Mouse (Mus musculus): ENCODE measurements around the gene Ccdc124.
"Not testable (repeated sequence)": the region's sequence is repeated elsewhere in the genome, so short reads cannot be mapped to it uniquely, and the experiment has no call there.

The Ccdc124 gene

DNA sequence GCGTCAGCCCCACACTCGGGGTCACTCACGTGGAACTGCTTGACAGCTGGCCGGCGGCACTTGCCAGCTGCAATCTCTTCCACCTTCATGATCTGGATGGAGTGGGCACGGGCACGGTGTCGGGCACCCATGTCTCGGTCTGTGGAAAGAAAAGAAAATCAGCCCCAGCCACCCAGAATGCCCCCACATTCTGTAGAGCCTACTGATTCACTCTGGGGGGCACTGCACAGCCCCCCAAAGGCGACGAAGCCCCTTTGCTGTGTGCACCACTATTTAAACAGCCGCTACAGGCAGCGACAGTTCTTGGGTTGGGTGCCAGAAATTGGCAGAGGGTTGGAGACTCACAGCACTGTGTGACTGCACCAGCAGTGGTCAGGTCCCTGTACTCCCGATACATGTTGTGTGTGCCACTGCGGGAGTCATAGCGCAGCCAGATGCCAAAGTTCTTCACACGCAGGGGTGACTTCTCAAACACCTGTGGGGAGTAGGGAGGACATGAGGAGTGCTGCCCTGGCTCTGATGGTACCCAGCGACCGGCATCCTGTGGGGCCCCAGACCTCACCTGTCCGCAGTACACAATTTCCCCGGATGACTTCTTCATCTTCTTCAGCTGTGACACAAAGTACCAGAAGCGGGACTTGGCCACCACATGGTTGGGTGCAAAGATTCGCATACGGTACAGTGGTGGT is 22.0 kb upstream of the Ccdc124 start:
- not testable (repeated sequence) for DNase-seq (ENCODE audit: low read depth, low spot score)

DNA sequence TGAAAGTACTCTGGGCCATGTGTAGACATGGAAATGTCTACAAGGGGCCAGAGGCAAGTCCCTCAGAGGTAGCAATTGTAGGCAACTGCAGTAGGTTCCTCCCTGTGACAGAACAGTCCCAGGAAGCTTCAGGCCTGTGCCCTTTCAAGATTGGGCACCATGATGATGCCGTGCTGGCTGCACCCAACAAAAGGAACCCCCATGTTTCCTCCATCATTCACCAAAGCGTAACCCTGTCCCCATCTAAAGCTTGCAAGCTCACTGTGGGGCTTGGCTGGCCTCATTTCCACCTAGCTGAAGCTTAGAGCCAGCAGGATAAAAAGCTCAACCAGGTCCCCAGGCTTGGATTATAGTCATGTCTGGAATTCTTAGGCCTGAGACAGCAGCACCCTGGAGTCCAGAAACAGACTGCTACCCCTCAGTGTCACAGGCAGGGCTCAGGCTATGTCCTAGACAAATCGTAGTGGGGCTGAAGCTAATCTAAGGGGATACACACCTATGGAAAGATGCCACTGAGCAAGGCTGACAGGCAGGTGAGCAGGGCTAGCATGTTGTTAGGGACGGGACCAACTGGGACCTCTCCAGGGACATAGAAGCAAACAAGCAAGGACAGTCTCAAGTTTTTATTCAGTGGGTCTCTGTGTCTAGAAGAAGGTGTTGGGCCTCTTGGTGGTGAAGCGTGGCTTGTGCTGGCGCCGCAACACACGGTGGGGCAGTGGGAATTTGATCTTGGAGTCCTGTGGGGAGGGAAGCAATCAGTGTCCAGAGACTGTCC is 21.2 kb upstream of the Ccdc124 start:
- DNase-seq (ENCODE audit: low read depth, low spot score): no peak

DNA sequence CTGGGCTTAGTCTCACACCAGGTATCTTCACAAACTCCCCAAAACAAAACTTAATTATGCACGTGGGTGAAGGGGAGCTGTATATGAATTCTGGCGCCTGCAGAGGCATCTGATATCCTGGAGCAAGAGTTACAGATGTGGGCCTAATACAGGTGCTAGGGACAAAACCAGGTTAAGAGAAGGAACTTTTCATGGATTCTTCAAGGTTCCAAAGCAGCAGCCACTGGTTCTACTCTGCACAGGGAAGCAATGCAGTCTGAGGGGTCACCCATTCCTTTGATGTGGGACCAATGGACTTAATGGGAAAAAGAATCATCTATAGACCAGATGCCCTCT is 20.6 kb upstream of the Ccdc124 start:
- DNase-seq (ENCODE audit: low read depth, low spot score): no peak

- peak; percentile 74 for DNase-seq (ENCODE audit: low read depth, low spot score)
These were observed 20.1 kb upstream of the Ccdc124 start for GRCm38 (mm10) chr8:70893656-70894384.

DNA sequence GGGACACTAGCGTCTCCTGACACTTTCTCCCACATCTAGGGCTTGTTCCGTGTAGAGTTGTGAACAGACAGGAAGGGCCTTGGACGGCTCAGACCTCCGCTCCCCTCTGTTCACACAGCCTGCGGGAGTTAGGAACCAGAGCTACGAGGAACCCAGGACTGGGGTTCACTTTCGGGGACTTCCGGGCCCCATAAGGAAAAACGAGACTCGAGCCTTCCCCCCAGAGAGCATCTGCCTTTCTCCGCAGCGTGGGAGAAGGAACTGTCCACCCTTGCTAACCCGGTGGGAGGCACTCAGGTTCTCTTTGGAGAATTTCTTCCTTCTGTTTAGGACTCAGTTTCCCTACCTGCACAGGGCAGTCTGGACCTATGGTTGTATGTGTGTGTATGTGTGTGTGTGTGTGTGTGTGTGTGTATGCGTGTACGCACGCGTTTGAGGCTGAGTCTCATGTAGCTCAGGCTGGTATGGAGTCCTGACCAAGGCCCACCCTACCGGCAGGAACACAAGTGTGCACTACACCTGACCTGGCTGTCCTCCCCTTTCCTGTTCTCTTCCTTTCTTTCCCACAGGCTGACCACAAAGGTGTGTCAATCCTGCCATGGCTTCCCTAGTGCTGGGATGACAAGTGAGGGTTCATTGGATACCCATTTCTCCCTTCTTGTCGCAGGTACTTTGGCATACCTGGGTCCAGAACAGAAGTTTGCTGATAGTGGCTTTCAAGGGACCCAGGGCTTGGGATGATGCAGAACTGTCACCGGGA is 19.3 kb upstream of the Ccdc124 start:
- peak; percentile 30 for DNase-seq (ENCODE audit: low read depth, low spot score)

DNA sequence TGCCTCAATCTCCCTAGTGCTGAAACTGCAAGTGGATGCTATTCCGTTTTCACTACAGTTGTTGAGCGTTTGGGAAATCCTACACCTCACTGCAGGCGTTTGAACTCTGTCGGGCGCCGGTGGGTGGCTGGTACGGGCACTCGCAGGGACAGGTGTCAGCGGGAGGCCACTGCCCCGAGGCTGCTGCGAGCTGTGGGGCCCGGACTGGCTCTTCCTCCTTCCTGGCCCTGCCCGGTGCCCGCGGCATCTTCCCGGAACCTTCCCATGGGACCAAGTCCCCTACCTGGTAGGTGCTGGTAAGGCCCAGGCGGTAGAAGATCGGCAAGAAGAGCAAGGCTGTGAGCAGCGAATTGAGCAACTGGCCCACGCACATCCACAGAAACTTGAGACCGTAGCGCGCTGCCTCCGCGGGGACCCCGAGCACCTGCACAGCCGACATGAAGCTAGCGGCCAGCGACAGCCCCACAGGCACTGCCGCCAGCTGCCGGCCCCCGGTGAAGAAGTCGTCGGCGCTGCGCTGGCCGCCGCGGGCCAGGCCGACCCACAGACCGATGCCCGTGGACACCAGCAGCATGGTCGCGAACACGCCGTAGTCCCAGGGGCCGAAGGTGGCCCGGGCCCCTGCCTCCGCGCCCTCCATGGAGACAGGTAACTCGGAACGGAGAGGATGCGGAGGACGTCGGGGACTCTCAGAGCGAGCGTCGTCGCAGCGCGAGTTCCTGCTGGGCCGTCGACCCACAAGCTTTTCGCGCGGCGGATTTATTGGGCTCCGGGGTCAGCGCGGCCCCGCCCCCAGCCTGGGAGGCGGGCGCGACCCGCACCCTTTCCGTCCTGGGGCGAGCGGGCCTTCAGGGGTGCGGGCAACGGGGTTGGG is 18.5 kb upstream of the Ccdc124 start, which contains the start of gene Slc5a5:
Slc5a5 (minus strand) TSS at position 736 of the 874 bp plus-strand sequence.
- peak; percentile 24 for DNase-seq (ENCODE audit: low read depth, low spot score)

GRCm38 (mm10) chr8:70891356-70891755 is 17.6 kb upstream of the Ccdc124 start:
- DNase-seq (ENCODE audit: low read depth, low spot score): no peak

GRCm38 (mm10) chr8:70890656-70891055 is 16.9 kb upstream of the Ccdc124 start:
- DNase-seq (ENCODE audit: low read depth, low spot score): no peak

DNA sequence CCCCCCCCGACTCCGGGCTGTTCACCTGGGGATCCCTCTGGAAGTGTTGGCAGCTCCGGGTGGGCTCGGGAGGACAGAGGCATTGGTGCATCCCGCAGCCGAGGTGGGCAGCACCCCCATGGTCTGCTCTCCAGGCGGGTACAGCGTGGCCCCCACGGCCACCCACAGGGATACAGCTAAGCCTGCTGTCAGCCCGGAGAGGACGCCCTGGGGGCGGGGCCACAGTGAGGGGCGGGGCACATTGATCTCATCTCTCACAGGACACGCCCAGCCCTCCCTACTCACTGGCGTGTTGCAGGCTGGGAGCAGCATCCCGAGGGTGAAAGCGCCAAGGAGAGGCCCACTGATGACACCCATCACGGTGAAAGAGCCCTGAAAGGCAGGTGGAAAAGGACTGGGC is 13.9 kb upstream of the Ccdc124 start:
- DNase-seq (ENCODE audit: low read depth, low spot score): no peak

- peak; percentile 46 for DNase-seq (ENCODE audit: low read depth, low spot score)
These were observed 11.9 kb upstream of the Ccdc124 start for GRCm38 (mm10) chr8:70885612-70886011.

- DNase-seq (ENCODE audit: low read depth, low spot score): no peak
These were observed 10.9 kb upstream of the Ccdc124 start for GRCm38 (mm10) chr8:70884683-70885082.

GRCm38 (mm10) chr8:70884186-70884585 is 10.5 kb upstream of the Ccdc124 start:
- no peak for DNase-seq (ENCODE audit: low read depth, low spot score)

DNA sequence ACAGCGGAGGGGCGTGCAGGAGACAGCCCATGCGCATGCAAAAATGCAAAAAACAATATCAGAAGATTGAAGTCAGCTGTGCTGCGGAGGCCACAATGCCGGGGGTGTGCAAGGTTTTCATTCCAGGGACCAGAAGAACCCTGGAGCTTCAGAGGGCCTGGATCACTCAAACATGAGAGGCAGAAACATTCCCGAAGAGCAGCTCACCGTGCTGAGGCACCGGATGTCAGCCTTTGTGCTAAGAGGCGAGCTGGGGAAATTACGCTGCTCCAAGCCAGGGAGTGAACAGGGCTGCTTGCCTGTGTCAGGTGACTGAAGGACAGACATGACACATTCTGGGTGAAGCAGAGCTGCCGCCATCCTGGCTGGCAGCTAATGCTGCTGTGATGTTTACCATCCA is 6.8 kb upstream of the Ccdc124 start:
- no peak for DNase-seq (ENCODE audit: low read depth, low spot score)

- DNase-seq (ENCODE audit: low read depth, low spot score): no peak
These were observed 6.4 kb upstream of the Ccdc124 start for GRCm38 (mm10) chr8:70880126-70880525.

DNA sequence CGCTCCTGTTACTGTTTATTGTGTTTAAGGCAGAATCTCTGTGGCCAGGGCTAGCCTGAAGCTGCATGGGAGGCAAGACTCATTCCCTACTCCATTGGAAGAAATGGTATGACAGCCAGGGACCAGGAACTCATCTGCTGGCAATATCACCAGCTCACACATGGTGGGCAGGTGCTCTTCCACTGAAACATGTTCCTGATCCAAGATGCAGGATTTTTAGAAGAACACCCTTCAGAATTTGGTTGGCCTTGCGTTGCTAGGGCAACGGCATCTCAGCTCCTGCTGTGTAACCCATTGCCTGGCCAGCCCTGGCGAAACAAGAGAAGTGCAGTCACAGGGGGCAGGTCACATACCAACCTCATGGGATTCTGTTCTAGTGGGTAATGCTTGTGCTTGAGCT is 5.8 kb upstream of the Ccdc124 start:
- no peak for DNase-seq (ENCODE audit: low read depth, low spot score)

DNA sequence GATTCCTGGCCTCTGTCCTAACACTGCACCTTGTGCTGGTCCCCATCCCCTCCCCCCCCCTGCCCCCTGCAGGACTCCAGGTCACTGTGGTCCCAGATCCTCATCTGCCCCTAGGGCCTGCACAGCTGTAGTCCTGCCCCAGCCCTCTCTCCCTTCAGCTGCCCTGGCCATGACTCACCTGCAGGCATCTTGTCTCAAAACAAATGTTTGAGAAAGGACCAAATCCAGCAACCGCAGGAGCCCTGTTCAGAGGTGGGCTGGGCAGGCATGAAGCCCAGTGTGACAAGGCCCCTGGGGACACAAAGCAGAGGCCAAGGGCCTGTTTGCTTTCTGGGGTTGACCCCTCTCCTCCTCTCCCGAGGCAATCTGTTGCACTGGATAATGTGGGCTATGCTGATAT is 4.4 kb upstream of the Ccdc124 start:
- no peak for DNase-seq (ENCODE audit: low read depth, low spot score)

DNA sequence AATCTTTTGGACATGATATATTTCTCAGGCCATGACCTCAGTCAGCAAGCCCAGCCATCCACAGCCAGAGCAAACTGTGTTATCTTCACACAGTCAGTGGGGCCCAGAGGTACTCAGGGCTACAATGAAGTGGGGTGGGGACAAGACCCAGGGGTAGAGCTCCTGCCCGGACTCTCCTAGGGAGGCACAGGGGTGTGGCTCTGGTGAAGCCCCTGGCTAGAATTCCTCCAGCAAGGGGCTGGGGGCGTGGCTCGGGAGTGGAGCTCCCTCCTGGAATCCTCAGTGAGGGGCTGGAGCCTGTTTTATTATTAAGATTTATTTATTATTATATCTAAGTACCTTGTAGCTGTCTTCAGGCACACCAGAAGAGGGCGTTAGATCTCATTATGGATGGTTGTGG is 2.6 kb upstream of the Ccdc124 start:
- DNase-seq (ENCODE audit: low read depth, low spot score): no peak

DNA sequence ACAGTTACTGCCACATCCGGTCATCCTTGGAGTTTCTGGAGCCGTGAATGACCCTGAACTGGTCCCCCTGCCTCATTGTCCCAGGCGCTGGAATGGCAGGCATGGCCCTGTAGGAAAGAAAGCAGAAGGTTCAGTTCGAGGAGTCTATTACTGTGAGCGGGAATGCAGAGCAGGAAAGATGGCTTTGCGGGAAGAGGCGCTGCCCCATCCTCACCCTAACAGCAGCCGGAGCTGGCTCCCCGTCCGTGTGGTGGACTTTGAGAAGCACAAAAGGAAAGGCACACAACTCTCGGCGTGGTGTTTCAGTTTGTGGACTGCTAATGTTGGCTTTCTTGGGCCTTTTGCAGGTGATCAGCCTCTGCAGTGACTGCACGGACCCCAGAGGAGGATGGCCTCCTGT is 706 bp upstream of the Ccdc124 start:
- no peak for DNase-seq (ENCODE audit: low read depth, low spot score)

GRCm38 (mm10) chr8:70872643-70873363 is 932 bp downstream of the Ccdc124 start:
- DNase-seq (ENCODE audit: low read depth, low spot score): no peak

DNA sequence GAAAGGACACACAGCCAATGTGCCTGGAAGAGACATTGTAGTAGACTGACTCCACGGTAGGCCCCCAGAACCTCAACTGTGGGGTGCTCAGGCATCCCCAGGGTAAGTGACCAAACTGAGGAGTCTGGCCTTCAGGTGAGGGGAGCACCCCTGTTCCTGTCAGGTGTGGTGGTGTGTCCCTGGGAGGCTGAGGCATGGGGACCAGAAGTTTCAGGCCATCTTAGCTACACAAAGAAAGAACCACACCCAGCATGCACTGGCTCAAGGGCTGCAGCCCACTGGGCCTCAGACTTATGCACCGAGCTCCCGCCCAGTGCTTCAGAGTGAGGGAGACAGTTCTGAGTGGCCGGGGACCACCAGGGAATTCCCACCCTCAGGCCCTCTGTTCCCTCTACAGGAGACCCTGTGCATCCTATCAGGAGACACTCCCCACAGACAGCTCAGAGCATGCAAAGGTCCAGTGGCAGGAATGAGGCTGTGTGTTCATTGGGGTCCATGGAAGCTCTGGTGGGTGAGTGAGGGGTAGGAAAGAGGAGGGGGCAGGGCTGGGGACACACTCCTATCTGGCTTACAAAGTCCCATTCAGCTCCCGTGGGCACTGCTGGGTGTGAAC is 2.4 kb downstream of the Ccdc124 start:
- DNase-seq (ENCODE audit: low read depth, low spot score): no peak
